Mouse (Mus musculus) gastrocnemius, postnatal 14 days (tissue): ENCODE measurements at regions not wholly inside any gene's neighbourhood (a gene's known extent, or its start where the extent isn't known, plus 50 kb on each side); places are given as distances from the start of the nearest gene placed in this dataset.

Source experiments
- DNase-seq: peaks from one replicate; pipeline ENCODE4 v3.0.0; 2021; ENCODE audit warnings: mixed read lengths
- intact Hi-C: fragments of 180-260 bp; cut with DNase I; formaldehyde crosslinking; loops from one replicate; pipeline ENCODE4 v1.15.1; 2025; ENCODE audit warnings: low total_unique reads

DNA sequence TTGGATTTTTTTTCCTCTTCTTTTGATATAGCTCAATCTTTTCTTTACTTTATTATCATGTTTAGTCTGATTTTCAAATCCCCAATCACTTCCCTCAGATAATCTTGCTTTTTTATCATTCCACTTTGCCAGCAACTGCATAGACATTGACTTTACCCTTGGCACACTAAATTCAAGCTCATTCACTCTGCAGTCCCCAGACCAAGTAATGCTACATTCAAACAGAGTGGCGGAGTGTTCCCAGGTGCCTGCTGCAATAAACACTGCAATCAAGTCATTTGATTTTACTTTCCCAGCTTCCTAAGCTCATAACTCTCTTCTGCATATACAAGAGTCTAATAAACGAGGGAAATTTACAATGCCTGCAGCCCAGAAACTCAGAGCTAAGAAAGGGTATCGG lies 269.8 kb downstream of the Rps29 start:
- no peak for DNase-seq
- intact Hi-C loops: no loop called here

- no peak for DNase-seq
- intact Hi-C loops: no loop called here
Observed at GRCm38 (mm10) chr12:68882503-68882902, 276.5 kb downstream of the Rps29 start.

DNA sequence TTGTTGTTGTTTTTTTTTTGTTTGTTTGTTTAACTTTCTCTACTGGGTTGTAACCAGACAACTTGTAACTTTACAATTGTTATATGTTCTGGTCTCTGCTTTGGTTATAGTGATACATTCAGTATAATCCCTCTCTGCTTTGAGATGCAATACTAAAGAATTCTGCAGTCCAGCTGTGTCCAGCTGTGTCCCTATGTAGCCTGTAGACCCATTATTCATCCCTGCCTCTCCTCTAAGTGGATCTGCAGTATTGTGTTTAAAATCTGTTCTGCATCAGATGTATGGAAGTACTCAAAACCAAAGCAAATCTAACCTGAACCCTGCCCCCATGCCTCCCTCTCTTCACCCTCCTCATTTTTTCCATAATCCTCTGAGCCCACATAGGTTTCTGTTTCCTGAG lies 279.6 kb downstream of the Rps29 start:
- no peak for DNase-seq
- intact Hi-C loops: no loop called here

- no peak for DNase-seq
- intact Hi-C loops: no loop called here
Observed at GRCm38 (mm10) chr12:68871259-68871658, 287.7 kb downstream of the Rps29 start.

DNA sequence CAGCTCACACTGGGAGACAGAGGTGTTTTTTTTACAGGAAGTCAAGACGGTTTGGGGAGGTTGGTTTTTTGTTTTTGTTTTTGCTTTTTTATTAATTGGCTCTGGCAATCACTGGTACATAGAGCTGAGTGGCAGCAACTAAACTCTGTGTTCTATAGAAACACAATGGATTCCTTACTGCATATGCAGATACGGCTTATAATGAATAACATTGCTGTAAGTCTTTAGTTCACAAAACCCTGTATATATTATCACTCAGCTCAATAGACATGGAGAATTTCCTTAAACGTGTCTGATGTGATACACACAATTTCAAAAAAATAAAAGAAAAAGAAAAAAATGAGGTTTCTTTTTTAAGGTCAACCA lies 296.0 kb downstream of the Rps29 start:
- intact Hi-C loops: no loop called here

GRCm38 (mm10) chr12:68862313-68862990 lies 296.5 kb downstream of the Rps29 start:
- intact Hi-C loops: no loop called here
- DNase-seq: no peak

More for the DNA sequence above, 296.0 kb downstream of the Rps29 start:
- no peak for DNase-seq

DNA sequence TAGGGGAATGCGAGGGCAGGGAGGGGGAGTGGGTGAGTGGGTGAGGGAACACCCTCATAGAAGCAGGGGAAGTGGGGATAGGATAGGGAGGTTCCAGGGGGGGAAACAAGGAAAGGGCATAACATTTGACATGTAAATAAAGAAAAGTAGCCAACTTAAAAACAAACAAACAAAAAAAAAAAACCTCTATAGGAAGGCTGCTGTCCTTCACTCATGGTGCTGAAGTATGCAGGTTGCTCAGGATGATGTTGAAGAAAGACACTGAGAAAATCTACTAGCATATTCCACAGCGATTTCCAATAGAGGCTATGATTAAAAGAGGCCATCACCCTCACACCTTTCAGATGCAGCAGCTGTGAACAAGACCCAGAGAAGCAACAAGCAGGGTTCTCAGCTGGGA lies 298.7 kb downstream of the Rps29 start:
- no peak for DNase-seq
- intact Hi-C loops: no loop called here

DNA sequence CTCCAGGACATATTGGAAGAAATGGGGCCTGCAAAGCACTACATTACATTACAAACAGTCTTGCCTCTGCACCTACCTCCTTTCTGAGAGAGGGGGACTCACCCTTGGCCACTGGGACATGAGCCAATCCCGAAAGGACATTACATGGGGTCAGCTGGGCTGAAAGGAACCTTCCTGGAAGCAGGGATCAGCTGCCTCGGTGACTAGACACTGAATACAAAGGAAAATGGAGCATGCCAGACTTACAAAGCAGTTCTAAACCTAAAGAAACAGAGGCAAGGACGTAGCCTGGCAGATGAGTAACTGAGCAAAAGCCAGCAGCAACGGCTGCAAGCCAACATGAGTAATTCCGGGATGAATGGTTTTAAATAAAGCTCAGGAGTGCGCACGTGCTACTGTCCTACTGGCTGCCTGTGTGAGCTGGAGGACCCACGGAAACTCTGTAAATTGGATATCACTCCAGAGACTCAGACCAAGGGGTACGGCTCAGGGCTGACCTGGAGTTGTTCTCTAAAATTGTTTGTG lies 309.3 kb downstream of the Rps29 start:
- no peak for DNase-seq
- intact Hi-C loops: no loop called here

DNA sequence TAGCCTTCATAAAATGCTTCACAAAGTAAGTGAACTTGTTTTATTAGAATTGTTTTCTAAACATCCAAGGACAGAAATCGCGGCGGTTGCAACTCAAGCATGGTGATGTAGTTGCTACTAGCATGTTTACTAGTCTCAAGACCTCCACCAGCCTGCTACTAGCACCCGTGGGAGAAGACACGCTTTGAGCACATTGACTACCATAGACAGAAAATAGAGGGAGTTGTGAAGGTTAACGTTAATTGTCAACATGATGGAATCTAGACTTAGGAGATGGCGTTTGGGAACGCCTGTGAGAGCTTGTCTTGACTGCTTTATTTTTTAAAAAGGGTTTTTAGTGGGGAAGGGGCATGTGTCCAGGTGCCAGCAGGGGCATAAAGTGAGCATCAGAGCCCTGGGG lies 318.2 kb downstream of the Rps29 start:
- no peak for DNase-seq
- intact Hi-C loops: no loop called here

- intact Hi-C loops: no loop called here
- DNase-seq: no peak
Observed at GRCm38 (mm10) chr12:68840156-68840555, 318.8 kb downstream of the Rps29 start.

- intact Hi-C loops: no loop called here
- no peak for DNase-seq
Observed at GRCm38 (mm10) chr12:68836023-68836422, 323.0 kb downstream of the Rps29 start.

DNA sequence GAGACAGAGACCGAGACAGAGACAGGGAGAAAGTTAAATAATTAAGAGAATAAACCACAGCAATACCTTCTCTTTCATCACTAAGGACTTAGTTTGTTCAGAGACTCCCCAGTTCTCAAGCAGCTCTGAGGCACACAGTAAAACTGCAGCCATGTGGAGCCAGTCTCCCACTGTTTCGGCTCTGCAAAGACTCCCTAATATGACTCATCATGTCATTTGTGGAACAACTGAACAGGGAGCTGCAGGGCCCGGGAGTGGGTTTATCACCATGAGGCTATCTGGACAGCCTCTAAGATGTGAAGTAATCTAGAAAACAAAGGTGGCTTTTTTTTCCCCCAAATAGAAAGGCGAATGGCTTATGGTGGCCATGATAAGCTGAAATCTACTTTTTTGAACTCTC lies 325.1 kb downstream of the Rps29 start:
- no peak for DNase-seq
- intact Hi-C loops: no loop called here

- DNase-seq: no peak
- intact Hi-C loops: no loop called here
Observed at GRCm38 (mm10) chr12:68829404-68829803, 329.6 kb downstream of the Rps29 start.

DNA sequence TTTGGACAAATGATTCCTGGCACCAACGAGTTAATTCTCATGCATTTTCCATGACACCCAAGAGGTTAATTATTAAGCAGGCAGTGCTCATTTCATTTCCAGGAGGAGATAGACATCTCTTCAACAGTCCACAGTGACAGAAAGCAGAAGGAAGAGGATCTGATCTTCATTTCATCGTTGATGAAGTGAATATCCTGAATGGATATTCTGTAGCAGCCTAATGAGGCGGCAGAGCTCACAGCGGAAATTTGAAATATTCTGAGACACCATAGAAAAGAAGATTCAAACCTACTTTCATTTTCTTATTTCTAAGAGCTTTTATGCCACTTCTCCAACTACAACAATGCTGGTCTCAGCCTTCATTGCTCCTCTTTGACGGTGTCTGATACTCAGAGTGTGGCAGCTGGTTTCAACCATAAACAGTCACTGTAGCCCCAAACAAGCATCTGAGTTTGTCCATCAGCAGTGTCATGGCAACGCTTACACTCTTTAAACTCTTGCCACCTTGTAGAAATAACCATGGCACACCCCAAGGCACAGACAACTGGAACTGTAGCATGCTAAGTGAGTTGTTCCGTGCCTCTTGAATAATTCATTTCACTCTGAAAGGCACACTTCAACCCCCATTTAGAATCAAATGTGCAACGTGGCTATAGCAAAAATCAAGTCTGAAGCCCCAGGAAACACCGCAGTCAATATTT lies 331.3 kb downstream of the Rps29 start:
- DNase-seq: no peak
- intact Hi-C loops: no loop called here

GRCm38 (mm10) chr12:68794396-68794795 lies 364.6 kb downstream of the Rps29 start:
- DNase-seq: no peak
- intact Hi-C loops: no loop called here

DNA sequence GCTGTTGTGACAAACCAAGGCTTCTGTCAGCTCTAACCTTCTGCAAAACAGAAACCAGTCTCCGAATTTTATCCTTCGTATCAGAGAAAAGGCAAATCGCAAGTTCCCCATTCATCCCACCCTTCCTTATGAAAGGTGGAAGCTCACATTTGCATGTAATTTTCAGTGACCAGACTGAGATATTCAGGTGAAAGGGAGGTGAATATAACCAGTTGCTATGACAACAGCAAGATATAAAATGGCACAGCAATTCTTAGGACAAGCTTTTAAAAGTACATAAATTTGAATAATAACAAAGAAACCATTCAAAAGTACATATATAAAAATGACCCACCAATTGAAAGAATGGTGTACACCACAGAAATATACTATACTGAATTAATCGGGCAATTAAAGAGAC lies 375.4 kb downstream of the Rps29 start:
- no peak for DNase-seq
- intact Hi-C loops: no loop called here

GRCm38 (mm10) chr12:68775503-68775902 lies 383.5 kb downstream of the Rps29 start:
- intact Hi-C loops: no loop called here

DNA sequence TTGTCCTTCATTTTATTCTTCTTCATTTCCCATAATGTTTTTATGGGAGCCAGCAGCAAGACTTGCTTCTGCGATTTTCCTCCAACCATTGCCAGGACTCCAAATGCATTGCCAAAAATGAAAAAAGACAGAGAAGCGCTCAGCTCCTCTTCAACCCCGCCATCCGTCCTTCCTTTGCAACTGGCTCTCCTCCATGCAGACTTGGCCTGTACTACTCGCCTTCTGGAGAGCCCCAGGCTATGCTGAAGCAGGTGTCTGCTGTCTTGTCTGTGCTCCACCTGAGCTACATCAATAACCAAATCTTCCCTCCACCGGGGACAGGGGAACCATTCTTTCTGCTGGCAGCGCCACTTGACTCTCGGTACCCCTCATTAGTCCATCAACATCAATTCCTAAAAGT lies 384.2 kb downstream of the Rps29 start:
- peak; percentile 3 for DNase-seq
- intact Hi-C loops: no loop called here

More at GRCm38 (mm10) chr12:68775503-68775902, 383.5 kb downstream of the Rps29 start:
- DNase-seq: no peak

GRCm38 (mm10) chr12:68758263-68759020 lies 400.5 kb downstream of the Rps29 start:
- intact Hi-C loops: no loop called here
- no peak for DNase-seq

- intact Hi-C loops: no loop called here
- no peak for DNase-seq
Observed at GRCm38 (mm10) chr12:68728882-68729281, 430.1 kb downstream of the Rps29 start.

GRCm38 (mm10) chr12:68718946-68719345 lies 440.0 kb downstream of the Rps29 start:
- DNase-seq: no peak
- intact Hi-C loops: no loop called here
